Mouse (Mus musculus) midbrain, embryonic 10.5 days (tissue): ENCODE data around the gene Tenm4. TPM values are rescaled to one million over a fixed set of nuclear protein-coding genes. Genes with fewer than 3 reads are reported as not detected.

Experiments
- DNase-seq: peaks from one replicate; pipeline ENCODE4 v3.0.0-alpha.2; 2017; ENCODE audit warnings: low spot score
- H3K27ac ChIP-seq: fragments of 300-500 bp; sonication (generic); replicated peaks from 2 replicates; pipeline ENCODE4 v1.5.1; 2016; ENCODE audit warnings: mild to moderate bottlenecking
- H3K27me3 ChIP-seq: fragments of 300-500 bp; sonication (generic); 2 replicates; pipeline ENCODE4 v1.6.1; 2016; ENCODE audit warnings: low read depth, mild to moderate bottlenecking; ENCODE audit not compliant: poor library complexity, severe bottlenecking
- H3K36me3 ChIP-seq: fragments of 300-500 bp; sonication (generic); 2 replicates; pipeline ENCODE4 v1.6.1; 2016; ENCODE audit warnings: mild to moderate bottlenecking, moderate library complexity
- H3K4me1 ChIP-seq: fragments of 300-500 bp; sonication (generic); 2 replicates; pipeline ENCODE4 v1.6.1; 2016
- H3K4me3 ChIP-seq: fragments of 300-500 bp; sonication (generic); 2 replicates; pipeline ENCODE4 v1.5.1; 2016; ENCODE audit warnings: mild to moderate bottlenecking, moderate library complexity
- H3K9me3 ChIP-seq: fragments of 300-500 bp; sonication (generic); replicated peaks from 2 replicates; pipeline ENCODE4 v1.6.1; 2016; ENCODE audit warnings: mild to moderate bottlenecking
- WGBS: fragments of 180-500 bp; shearing (Covaris S2); methylation state at CpG from one replicate; pipeline ENCODE4 v1.1.7; 2016; 5-methylcytosine and 5-hydroxymethylcytosine counted together
- polyA plus RNA-seq: library from polyadenylated mRNA; unstranded; fragments of >200 nt; fragmentation: Nextera tagmentation; extraction: Ambion mirVana; gene quantifications from 2 replicates; pipeline ENCODE4 v1.2.1, GENCODE M21; 2016

The Tenm4 gene
- polyA plus RNA-seq, 1 experiment from 2014 or later = 27.4 TPM

GRCm38 (mm10) chr7:96752776-96753175, 581.7 kb downstream of the Tenm4 start:
- 95% methylated on average over 2 of the region's 2 CpGs for WGBS

DNA sequence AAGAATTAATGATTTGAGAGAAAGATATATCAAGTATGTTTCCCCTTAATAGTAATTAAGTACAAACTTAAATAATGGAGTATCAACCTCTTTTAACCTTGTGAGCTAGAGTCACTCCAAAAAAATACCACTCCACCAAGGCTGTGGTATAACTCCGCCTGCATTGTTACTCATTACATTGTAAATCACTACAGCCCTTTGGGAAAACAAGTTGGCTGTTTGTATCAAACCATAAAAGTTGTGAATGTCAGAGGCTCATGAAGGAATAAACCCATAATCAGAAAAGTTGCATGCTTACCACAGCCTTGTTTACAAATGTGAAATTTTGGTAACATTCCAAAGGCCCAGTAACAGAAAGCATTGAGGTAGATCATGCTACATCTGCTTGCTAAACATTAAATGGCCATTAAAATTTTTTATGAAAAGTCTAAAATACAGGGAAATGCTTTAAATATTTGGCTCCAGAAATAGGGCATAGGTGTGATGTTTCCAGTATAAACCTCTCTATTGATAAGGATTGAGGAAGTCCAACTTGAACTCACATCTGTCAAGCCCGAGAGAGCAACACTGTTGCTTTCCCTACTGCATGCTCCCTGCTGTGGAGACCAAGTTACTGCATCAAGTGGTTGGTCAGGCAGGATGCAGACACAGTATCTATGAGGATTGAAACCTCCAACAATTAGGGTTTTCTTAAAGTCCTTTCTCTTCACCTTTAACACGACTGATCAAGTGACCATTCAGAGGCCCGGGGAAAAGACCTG, 582.5 kb downstream of the Tenm4 start:
- H3K27me3 ChIP-seq = no peaks in the 10 kb centered on the region
- no peak overlapping the region for H3K4me3 ChIP-seq
- no peak overlapping the region for H3K27ac ChIP-seq
- 49% methylated on average over 4 of the region's 4 CpGs for WGBS
- H3K36me3 ChIP-seq = peaks cover 16% of the 10 kb centered on the region
- no peaks in the 10 kb centered on the region for H3K9me3 ChIP-seq
- peaks cover 43% of the 10 kb centered on the region for H3K4me1 ChIP-seq
- DNase-seq = no peak

More at GRCm38 (mm10) chr7:96752776-96753175, 581.7 kb downstream of the Tenm4 start:
- no peak overlapping the region for H3K4me3 ChIP-seq
- no peak overlapping the region for H3K27ac ChIP-seq
- no peaks in the 10 kb centered on the region for H3K9me3 ChIP-seq
- H3K36me3 ChIP-seq = peaks cover 10% of the 10 kb centered on the region
- H3K4me1 ChIP-seq = peaks cover 39% of the 10 kb centered on the region
- no peak for DNase-seq
- H3K27me3 ChIP-seq = no peaks in the 10 kb centered on the region

DNA sequence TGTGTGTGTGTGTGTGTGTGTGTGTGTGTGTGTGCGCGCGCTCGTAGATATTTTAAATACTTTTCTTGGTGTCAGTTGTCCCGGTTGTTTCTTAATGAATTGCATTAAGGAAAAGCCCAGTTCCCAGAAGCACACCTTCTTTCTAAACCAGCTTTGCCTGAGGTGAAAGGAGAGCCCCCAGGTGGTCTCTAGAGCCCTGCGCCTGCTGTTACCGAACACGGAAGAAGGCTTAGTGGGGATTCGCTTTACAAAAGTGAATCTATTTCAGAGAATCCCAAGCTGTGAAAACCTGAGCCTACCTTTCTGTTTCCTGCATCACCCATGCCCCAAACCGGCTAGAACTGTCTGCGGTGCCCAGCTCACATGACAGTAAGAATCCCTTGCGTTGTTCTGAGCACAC, 583.1 kb downstream of the Tenm4 start:
- Histone ChIP-seq H3K36me3 (peaks cover 19% of the 10 kb centered on the region), H3K4me3 (no peak overlapping the region), H3K4me1 (peaks cover 43% of the 10 kb centered on the region), H3K9me3 (no peaks in the 10 kb centered on the region), H3K27me3 (no peaks in the 10 kb centered on the region), H3K27ac (no peak overlapping the region)
- no peak for DNase-seq
- WGBS = 40% methylated on average over 12 of the region's 12 CpGs

DNA sequence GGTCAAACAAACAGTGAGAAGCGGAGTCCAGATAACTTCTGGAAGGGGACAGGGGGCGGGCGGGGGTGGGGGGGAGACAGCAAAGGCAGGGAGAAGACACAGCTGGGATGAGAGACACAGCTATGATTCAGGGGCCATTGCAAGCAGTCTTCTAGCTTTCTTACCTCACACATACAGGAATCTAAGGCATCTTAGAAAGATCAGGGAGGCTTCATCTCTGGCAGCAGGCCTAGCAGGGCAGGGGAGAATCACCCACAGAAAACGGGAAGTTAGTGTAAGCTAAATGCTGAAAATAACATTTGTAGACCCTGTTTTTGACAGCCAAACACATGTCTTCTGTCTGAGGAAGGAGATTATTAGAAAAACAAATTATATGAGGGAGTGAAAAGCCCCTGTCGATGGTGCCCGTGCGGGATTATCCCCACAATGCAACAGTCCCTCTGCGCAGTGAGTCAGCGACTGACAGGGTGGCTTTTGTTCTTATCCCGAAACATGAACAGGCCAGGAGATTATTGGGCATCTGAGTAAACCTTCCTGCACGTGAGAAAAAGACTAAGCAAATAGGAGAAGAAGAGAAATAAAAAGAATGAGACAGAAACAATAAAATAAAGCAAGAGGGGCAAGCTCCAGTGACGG, 584.5 kb downstream of the Tenm4 start:
- DNase-seq = no peak
- no peak overlapping the region for H3K4me3 ChIP-seq
- peak overlapping the region; percentile 73 for H3K27ac ChIP-seq
- no peaks in the 10 kb centered on the region for H3K9me3 ChIP-seq
- peaks cover 43% of the 10 kb centered on the region for H3K4me1 ChIP-seq
- H3K27me3 ChIP-seq = no peaks in the 10 kb centered on the region
- peaks cover 20% of the 10 kb centered on the region for H3K36me3 ChIP-seq
- WGBS = 51% methylated on average over 12 of the region's 12 CpGs

DNA sequence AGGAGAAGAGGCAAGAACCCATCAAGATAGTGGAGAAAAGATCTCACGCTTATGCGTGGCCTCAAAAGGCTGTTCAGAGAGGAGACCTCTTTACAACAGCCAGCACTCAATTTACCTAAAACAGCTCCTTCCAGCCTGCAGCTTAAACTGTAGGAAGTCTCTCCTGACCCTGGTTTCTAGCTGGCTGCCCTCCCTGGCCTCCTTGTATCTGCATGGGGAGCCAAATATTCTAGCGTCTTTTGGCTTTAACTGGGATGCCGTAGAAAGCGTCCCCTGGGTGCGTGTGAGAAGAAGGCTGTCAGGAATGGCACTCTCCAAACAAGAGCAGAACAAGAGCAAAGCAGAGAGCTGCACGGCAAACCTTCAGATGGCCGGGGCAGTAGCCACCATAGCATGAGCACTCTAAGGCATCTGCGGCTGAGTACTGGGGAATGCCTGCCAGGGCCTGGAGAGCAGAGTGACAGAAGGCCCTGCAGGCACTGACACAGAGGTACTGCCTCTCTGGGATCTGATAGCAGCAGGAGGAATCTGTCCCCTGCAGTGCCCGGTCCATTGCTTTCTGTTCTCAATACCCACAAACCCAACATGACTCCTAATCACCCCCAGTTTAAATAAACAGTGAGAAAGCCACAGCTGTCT, 585.2 kb downstream of the Tenm4 start:
- 54% methylated on average over 10 of the region's 10 CpGs for WGBS
- DNase-seq = no peak
- no peaks in the 10 kb centered on the region for H3K9me3 ChIP-seq
- peaks cover 46% of the 10 kb centered on the region for H3K4me1 ChIP-seq
- peak overlapping the region; percentile 73 for H3K27ac ChIP-seq
- H3K4me3 ChIP-seq = no peak overlapping the region
- no peaks in the 10 kb centered on the region for H3K27me3 ChIP-seq
- H3K36me3 ChIP-seq = peaks cover 20% of the 10 kb centered on the region

GRCm38 (mm10) chr7:96757067-96757466, 586.0 kb downstream of the Tenm4 start:
- H3K9me3 ChIP-seq = no peaks in the 10 kb centered on the region
- 86% methylated on average over 8 of the region's 8 CpGs for WGBS
- H3K27ac ChIP-seq = no peak overlapping the region
- H3K27me3 ChIP-seq = no peaks in the 10 kb centered on the region
- H3K36me3 ChIP-seq = peaks cover 18% of the 10 kb centered on the region
- H3K4me1 ChIP-seq = peaks cover 48% of the 10 kb centered on the region
- no peak overlapping the region for H3K4me3 ChIP-seq
- DNase-seq = no peak

DNA sequence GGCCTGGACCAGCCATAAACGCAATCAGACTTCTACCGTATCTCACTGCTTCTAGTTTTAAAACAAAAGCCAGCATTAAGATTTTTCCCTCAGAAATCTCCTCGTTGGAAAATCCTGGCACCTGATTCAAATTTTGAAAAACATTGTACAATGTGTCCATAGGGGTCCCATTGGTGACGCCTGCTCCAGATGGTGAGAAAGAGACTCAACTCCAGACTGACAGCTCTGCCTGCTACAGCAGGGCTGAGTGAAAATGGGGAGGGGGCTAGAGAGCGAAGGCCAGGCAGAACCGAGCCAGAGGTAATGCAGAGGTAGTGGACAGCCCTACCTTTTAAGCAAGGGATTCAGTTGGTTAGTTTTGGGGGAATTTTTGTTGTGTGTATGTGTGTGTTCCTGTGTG, 589.2 kb downstream of the Tenm4 start:
- H3K36me3 ChIP-seq = peaks cover 36% of the 10 kb centered on the region
- H3K27ac ChIP-seq = no peak overlapping the region
- no peaks in the 10 kb centered on the region for H3K27me3 ChIP-seq
- no peaks in the 10 kb centered on the region for H3K9me3 ChIP-seq
- no peak for DNase-seq
- H3K4me1 ChIP-seq = peaks cover 33% of the 10 kb centered on the region
- WGBS = 86% methylated on average over 6 of the region's 6 CpGs
- H3K4me3 ChIP-seq = no peak overlapping the region

GRCm38 (mm10) chr7:96761151-96761550, 590.1 kb downstream of the Tenm4 start:
- 84% methylated on average over 5 of the region's 5 CpGs for WGBS
- Histone ChIP-seq H3K4me3 (no peak overlapping the region), H3K27me3 (no peaks in the 10 kb centered on the region), H3K36me3 (peaks cover 44% of the 10 kb centered on the region), H3K27ac (no peak overlapping the region; the same call in 1 of the 2 replicates), H3K4me1 (peaks cover 24% of the 10 kb centered on the region), H3K9me3 (no peaks in the 10 kb centered on the region)
- no peak for DNase-seq

DNA sequence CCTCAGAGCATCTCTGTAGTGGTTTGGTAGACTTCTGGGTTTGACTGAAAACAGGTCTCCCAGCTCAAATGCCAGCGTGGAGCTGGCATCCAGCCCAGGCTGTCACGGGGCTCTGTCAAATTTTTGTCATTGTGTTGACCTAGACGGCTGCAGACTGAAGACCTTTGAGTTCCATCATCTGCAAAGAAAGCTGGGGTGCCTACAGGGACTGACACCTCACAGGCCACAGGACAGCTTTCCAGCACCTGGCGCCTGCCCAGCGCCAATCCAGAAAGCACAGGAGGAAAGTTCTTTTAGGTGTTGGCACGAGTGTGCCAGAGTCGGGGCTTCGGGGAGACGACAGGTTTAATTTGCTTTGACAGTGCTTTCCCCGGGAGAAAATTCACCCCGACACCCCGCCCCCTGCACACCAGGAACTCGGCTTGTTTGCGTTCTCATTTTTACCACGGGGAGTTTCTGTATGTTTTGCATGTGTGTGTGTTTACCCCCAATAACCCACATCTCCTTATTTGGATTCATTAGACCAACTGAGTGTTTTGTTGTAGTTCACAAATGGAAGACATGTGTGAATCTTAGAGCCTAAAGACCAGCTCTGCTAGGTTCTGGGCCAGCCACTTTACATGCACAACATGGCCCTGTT, 594.4 kb downstream of the Tenm4 start:
- 84% methylated on average over 15 of the region's 15 CpGs for WGBS
- Histone ChIP-seq H3K36me3 (peaks cover 64% of the 10 kb centered on the region), H3K27ac (no peak overlapping the region), H3K4me3 (no peak overlapping the region), H3K27me3 (no peaks in the 10 kb centered on the region), H3K4me1 (peaks cover 5% of the 10 kb centered on the region; the same call in 1 of the 2 replicates), H3K9me3 (peaks cover 9% of the 10 kb centered on the region; the same call in 1 of the 2 replicates)
- no peak for DNase-seq

DNA sequence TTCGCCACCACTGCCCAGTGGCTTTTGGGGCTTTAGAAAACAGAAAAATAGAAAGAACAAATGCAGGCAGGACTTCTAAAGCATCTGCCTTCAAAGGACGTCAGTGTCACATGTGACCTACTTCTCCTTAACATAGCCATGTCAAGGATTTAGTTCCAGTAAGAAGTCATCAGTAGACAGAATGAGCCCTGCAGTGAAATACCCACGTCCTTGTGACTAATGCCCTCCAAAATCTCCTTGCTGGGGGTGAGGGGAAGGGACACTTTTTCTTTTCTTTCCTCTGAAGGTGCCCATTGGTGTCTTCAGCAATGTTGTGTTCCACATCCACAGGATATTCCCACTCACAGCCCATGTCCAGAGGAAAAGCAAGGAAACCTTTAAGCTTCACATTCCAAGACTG, 596.0 kb downstream of the Tenm4 start:
- peaks cover 9% of the 10 kb centered on the region; the same call in 1 of the 2 replicates for H3K9me3 ChIP-seq
- H3K27ac ChIP-seq = no peak overlapping the region
- no peaks in the 10 kb centered on the region for H3K4me1 ChIP-seq
- 72% methylated on average over 3 of the region's 3 CpGs for WGBS
- DNase-seq = no peak
- H3K27me3 ChIP-seq = no peaks in the 10 kb centered on the region
- no peak overlapping the region for H3K4me3 ChIP-seq
- peaks cover 73% of the 10 kb centered on the region for H3K36me3 ChIP-seq

GRCm38 (mm10) chr7:96768718-96769117, 597.7 kb downstream of the Tenm4 start:
- no peak for DNase-seq
- WGBS = 91% methylated on average over 6 of the region's 6 CpGs
- H3K9me3 ChIP-seq = peaks cover 9% of the 10 kb centered on the region; the same call in 1 of the 2 replicates
- H3K36me3 ChIP-seq = peaks cover 80% of the 10 kb centered on the region
- H3K27ac ChIP-seq = 0 out of 2 replicates have a peak overlapping the region, but pooled peaks have one; percentile 17
- no peaks in the 10 kb centered on the region for H3K4me1 ChIP-seq
- no peak overlapping the region for H3K4me3 ChIP-seq
- H3K27me3 ChIP-seq = no peaks in the 10 kb centered on the region

DNA sequence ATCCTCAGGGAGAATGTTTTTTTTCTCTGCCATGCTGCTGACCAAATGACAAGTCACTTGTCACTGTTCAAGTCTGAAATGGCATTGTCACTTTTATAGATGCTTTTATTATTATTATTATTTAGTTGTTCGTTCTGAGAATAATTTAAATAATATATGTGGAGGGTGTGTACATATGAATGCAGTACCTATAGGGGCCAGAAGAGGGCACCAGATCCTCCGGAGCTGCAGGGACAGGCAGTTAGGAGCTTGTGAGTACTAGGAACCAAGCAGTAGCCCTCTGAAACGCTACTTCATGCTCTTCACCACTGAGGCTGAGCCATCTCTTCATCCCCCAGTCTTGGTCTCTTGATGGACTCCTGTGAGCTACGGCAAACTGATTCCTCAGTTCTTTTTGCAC, 598.7 kb downstream of the Tenm4 start:
- WGBS = 81% methylated on average over 4 of the region's 4 CpGs
- Histone ChIP-seq H3K4me1 (no peaks in the 10 kb centered on the region), H3K36me3 (peaks cover 83% of the 10 kb centered on the region), H3K4me3 (no peak overlapping the region), H3K27ac (no peak overlapping the region), H3K9me3 (peaks cover 9% of the 10 kb centered on the region; the same call in 1 of the 2 replicates), H3K27me3 (no peaks in the 10 kb centered on the region)
- DNase-seq = no peak
